Mouse (Mus musculus): ENCODE measurements around the gene Umodl1. TPM values are rescaled to one million over a fixed set of nuclear protein-coding genes. Genes with fewer than 3 reads are reported as not detected.
A peak's percentile ranks its signal among the peaks of the same experiment; 100 is the strongest.

The Umodl1 gene
- polyA plus RNA-seq, 1 experiment from 2014 or later: not detected

- Histone ChIP-seq H3K36me3 (ENCODE audit: control insufficient read depth, insufficient read depth, low read length) (no peaks in the 10 kb centered on the region), H3K4me2 (ENCODE audit: low read length) (no peak overlapping the region), H3K4me3 (ENCODE audit: low read depth, low read length) (no peak overlapping the region), H3K9me3 (ENCODE audit: control insufficient read depth, low read length) (no peaks in the 10 kb centered on the region), H3K9ac (ENCODE audit: low read length) (no peak overlapping the region), H3K4me1 (replicated peaks; ENCODE audit: control insufficient read depth, insufficient read depth, low read length) (peaks cover 7% of the 10 kb centered on the region; the same call in 1 of the 2 replicates), H3K27ac (ENCODE audit: low read depth) (no peak overlapping the region; the same call in 1 of the 2 replicates), H3K27me3 (replicated peaks; ENCODE audit: control insufficient read depth, insufficient read depth, low read length) (no peaks in the 10 kb centered on the region)
- WGBS: 48% methylated on average over 6 of the region's 6 CpGs
- DNase-seq (ENCODE audit: low spot score) (no peak), ATAC-seq (replicated peaks; ENCODE audit: low FRiP score, low TSS enrichment, low read depth) (0 out of 2 replicates have a peak, but pooled peaks have one; percentile 53)
Measured at GRCm38 (mm10) chr17:30973332-30973731, 18.9 kb downstream of the Umodl1 start.

GRCm38 (mm10) chr17:30977290-30977689, 22.9 kb downstream of the Umodl1 start:
- Histone ChIP-seq H3K27me3 (replicated peaks; ENCODE audit: control insufficient read depth, insufficient read depth, low read length) (no peaks in the 10 kb centered on the region), H3K9ac (ENCODE audit: low read length) (no peak overlapping the region), H3K4me2 (ENCODE audit: low read length) (no peak overlapping the region), H3K36me3 (ENCODE audit: control insufficient read depth, insufficient read depth, low read length) (no peaks in the 10 kb centered on the region), H3K4me3 (ENCODE audit: low read depth, low read length) (no peak overlapping the region), H3K4me1 (replicated peaks; ENCODE audit: control insufficient read depth, insufficient read depth, low read length) (peaks cover 3% of the 10 kb centered on the region; the same call in 1 of the 2 replicates), H3K27ac (ENCODE audit: low read depth) (no peak overlapping the region), H3K9me3 (ENCODE audit: control insufficient read depth, low read length) (no peaks in the 10 kb centered on the region)
- 65% methylated on average over 2 of the region's 2 CpGs for WGBS
- ATAC-seq (replicated peaks; ENCODE audit: low FRiP score, low TSS enrichment, low read depth) (no peak), DNase-seq (ENCODE audit: low spot score) (no peak)

- Histone ChIP-seq H3K9me3 (ENCODE audit: control insufficient read depth, low read length) (no peaks in the 10 kb centered on the region), H3K36me3 (ENCODE audit: control insufficient read depth, insufficient read depth, low read length) (no peaks in the 10 kb centered on the region), H3K27me3 (replicated peaks; ENCODE audit: control insufficient read depth, insufficient read depth, low read length) (no peaks in the 10 kb centered on the region), H3K4me2 (ENCODE audit: low read length) (no peak overlapping the region), H3K9ac (ENCODE audit: low read length) (no peak overlapping the region), H3K4me1 (replicated peaks; ENCODE audit: control insufficient read depth, insufficient read depth, low read length) (peaks cover 3% of the 10 kb centered on the region; the same call in 1 of the 2 replicates), H3K27ac (ENCODE audit: low read depth) (no peak overlapping the region), H3K4me3 (ENCODE audit: low read depth, low read length) (no peak overlapping the region)
- 58% methylated on average over 10 of the region's 10 CpGs for WGBS
- no peak for ATAC-seq (replicated peaks; ENCODE audit: low FRiP score, low TSS enrichment, low read depth)
- no peak for DNase-seq (ENCODE audit: low spot score)
Measured at GRCm38 (mm10) chr17:30978556-30978955, 24.1 kb downstream of the Umodl1 start.

- no peak overlapping the region for H3K4me3 ChIP-seq (ENCODE audit: low read depth, low read length)
- no peak overlapping the region for H3K4me2 ChIP-seq (ENCODE audit: low read length)
- ATAC-seq (replicated peaks; ENCODE audit: low FRiP score, low TSS enrichment, low read depth): no peak
- no peaks in the 10 kb centered on the region for H3K9me3 ChIP-seq (ENCODE audit: control insufficient read depth, low read length)
- no peak overlapping the region for H3K27ac ChIP-seq (ENCODE audit: low read depth)
- H3K9ac ChIP-seq (ENCODE audit: low read length): no peak overlapping the region
- no peaks in the 10 kb centered on the region for H3K36me3 ChIP-seq (ENCODE audit: control insufficient read depth, insufficient read depth, low read length)
- H3K4me1 ChIP-seq (replicated peaks; ENCODE audit: control insufficient read depth, insufficient read depth, low read length): no peaks in the 10 kb centered on the region
- 66% methylated on average over 4 of the region's 4 CpGs for WGBS
- no peaks in the 10 kb centered on the region for H3K27me3 ChIP-seq (replicated peaks; ENCODE audit: control insufficient read depth, insufficient read depth, low read length)
- DNase-seq (ENCODE audit: low spot score): no peak
Measured at GRCm38 (mm10) chr17:30983521-30983920, 29.1 kb downstream of the Umodl1 start.

GRCm38 (mm10) chr17:30990254-30990653, 35.8 kb downstream of the Umodl1 start:
- no peak for DNase-seq (ENCODE audit: low spot score)
- WGBS: 66% methylated on average over 10 of the region's 10 CpGs

GRCm38 (mm10) chr17:30996296-30996695, 41.9 kb downstream of the Umodl1 start:
- H3K9me3 ChIP-seq (ENCODE audit: control insufficient read depth, low read length): no peaks in the 10 kb centered on the region

More at GRCm38 (mm10) chr17:30990254-30990653, 35.8 kb downstream of the Umodl1 start:
- Histone ChIP-seq H3K27me3 (replicated peaks; ENCODE audit: control insufficient read depth, insufficient read depth, low read length) (no peaks in the 10 kb centered on the region), H3K27ac (ENCODE audit: low read depth) (no peak overlapping the region), H3K4me1 (replicated peaks; ENCODE audit: control insufficient read depth, insufficient read depth, low read length) (no peaks in the 10 kb centered on the region), H3K9ac (ENCODE audit: low read length) (no peak overlapping the region), H3K4me3 (ENCODE audit: low read depth, low read length) (no peak overlapping the region), H3K4me2 (ENCODE audit: low read length) (no peak overlapping the region), H3K36me3 (ENCODE audit: control insufficient read depth, insufficient read depth, low read length) (no peaks in the 10 kb centered on the region), H3K9me3 (ENCODE audit: control insufficient read depth, low read length) (no peaks in the 10 kb centered on the region)
- no peak for ATAC-seq (replicated peaks; ENCODE audit: low FRiP score, low TSS enrichment, low read depth)

GRCm38 (mm10) chr17:31000897-31001296, 46.5 kb downstream of the Umodl1 start:
- Histone ChIP-seq H3K4me3 (ENCODE audit: low read depth, low read length) (no peak overlapping the region), H3K9me3 (ENCODE audit: control insufficient read depth, low read length) (no peaks in the 10 kb centered on the region), H3K4me1 (replicated peaks; ENCODE audit: control insufficient read depth, insufficient read depth, low read length) (no peaks in the 10 kb centered on the region), H3K9ac (ENCODE audit: low read length) (no peak overlapping the region), H3K36me3 (ENCODE audit: control insufficient read depth, insufficient read depth, low read length) (no peaks in the 10 kb centered on the region), H3K4me2 (ENCODE audit: low read length) (no peak overlapping the region), H3K27ac (ENCODE audit: low read depth) (no peak overlapping the region), H3K27me3 (replicated peaks; ENCODE audit: control insufficient read depth, insufficient read depth, low read length) (no peaks in the 10 kb centered on the region)
- 24% methylated on average over 5 of the region's 5 CpGs for WGBS
- no peak for ATAC-seq (replicated peaks; ENCODE audit: low FRiP score, low TSS enrichment, low read depth)
- no peak for DNase-seq (ENCODE audit: low spot score)

More at GRCm38 (mm10) chr17:30996296-30996695, 41.9 kb downstream of the Umodl1 start:
- Histone ChIP-seq H3K4me1 (replicated peaks; ENCODE audit: control insufficient read depth, insufficient read depth, low read length) (no peaks in the 10 kb centered on the region), H3K27ac (ENCODE audit: low read depth) (no peak overlapping the region), H3K9ac (ENCODE audit: low read length) (no peak overlapping the region), H3K27me3 (replicated peaks; ENCODE audit: control insufficient read depth, insufficient read depth, low read length) (no peaks in the 10 kb centered on the region), H3K36me3 (ENCODE audit: control insufficient read depth, insufficient read depth, low read length) (no peaks in the 10 kb centered on the region), H3K4me2 (ENCODE audit: low read length) (no peak overlapping the region), H3K4me3 (ENCODE audit: low read depth, low read length) (no peak overlapping the region)
- ATAC-seq (replicated peaks; ENCODE audit: low FRiP score, low TSS enrichment, low read depth) (no peak), DNase-seq (ENCODE audit: low spot score) (no peak)
- 77% methylated on average over 5 of the region's 5 CpGs for WGBS

GRCm38 (mm10) chr17:31002613-31003012, 48.2 kb downstream of the Umodl1 start:
- ATAC-seq (replicated peaks; ENCODE audit: low FRiP score, low TSS enrichment, low read depth): no peak
- Histone ChIP-seq H3K36me3 (ENCODE audit: control insufficient read depth, insufficient read depth, low read length) (no peaks in the 10 kb centered on the region), H3K27me3 (replicated peaks; ENCODE audit: control insufficient read depth, insufficient read depth, low read length) (no peaks in the 10 kb centered on the region), H3K4me3 (ENCODE audit: low read depth, low read length) (no peak overlapping the region), H3K4me2 (ENCODE audit: low read length) (no peak overlapping the region), H3K9ac (ENCODE audit: low read length) (no peak overlapping the region), H3K4me1 (replicated peaks; ENCODE audit: control insufficient read depth, insufficient read depth, low read length) (no peaks in the 10 kb centered on the region), H3K27ac (ENCODE audit: low read depth) (no peak overlapping the region), H3K9me3 (ENCODE audit: control insufficient read depth, low read length) (no peaks in the 10 kb centered on the region)
- 79% methylated on average over 5 of the region's 5 CpGs for WGBS
- DNase-seq (ENCODE audit: low spot score): no peak

- no peak overlapping the region for H3K4me2 ChIP-seq (ENCODE audit: low read length)
- no peak overlapping the region for H3K9ac ChIP-seq (ENCODE audit: low read length)
- no peaks in the 10 kb centered on the region for H3K36me3 ChIP-seq (ENCODE audit: control insufficient read depth, insufficient read depth, low read length)
- no peak overlapping the region for H3K27ac ChIP-seq (ENCODE audit: low read depth)
- H3K9me3 ChIP-seq (ENCODE audit: control insufficient read depth, low read length): no peaks in the 10 kb centered on the region
- H3K4me3 ChIP-seq (ENCODE audit: low read depth, low read length): no peak overlapping the region
- DNase-seq (ENCODE audit: low spot score) (no peak), ATAC-seq (replicated peaks; ENCODE audit: low FRiP score, low TSS enrichment, low read depth) (no peak)
- WGBS: 91% methylated on average over 2 of the region's 2 CpGs
- no peaks in the 10 kb centered on the region for H3K4me1 ChIP-seq (replicated peaks; ENCODE audit: control insufficient read depth, insufficient read depth, low read length)
- no peaks in the 10 kb centered on the region for H3K27me3 ChIP-seq (replicated peaks; ENCODE audit: control insufficient read depth, insufficient read depth, low read length)
Measured at GRCm38 (mm10) chr17:31005284-31005683, 50.8 kb downstream of the Umodl1 start.
